Mouse (Mus musculus) intestine, embryonic 15.5 days (tissue): Measurements from ENCODE around the gene Zfyve28. TPM values are rescaled to one million over a fixed set of nuclear protein-coding genes. Genes with fewer than 3 reads are reported as not detected.
A peak's percentile ranks its signal among the peaks of the same experiment; 100 is the strongest.

Experiments used
- ATAC-seq: fragments of 200-750 bp; cut with Nextera tagmentation; 2 replicates; pipeline ENCODE4 v1.8.0; 2017; ENCODE audit warnings: moderate TSS enrichment, moderate library complexity
- H3K27ac ChIP-seq: fragments of 300-500 bp; sonication (generic); 2 replicates; pipeline ENCODE4 v1.5.1; 2015; ENCODE audit warnings: mild to moderate bottlenecking, inconsistent platforms
- H3K27me3 ChIP-seq: fragments of 300-500 bp; sonication (generic); replicated peaks from 2 replicates; pipeline ENCODE4 v1.6.1; 2015; ENCODE audit warnings: inconsistent platforms
- H3K36me3 ChIP-seq: fragments of 300-500 bp; sonication (generic); 2 replicates; pipeline ENCODE4 v1.6.1; 2015; ENCODE audit warnings: inconsistent platforms
- H3K4me1 ChIP-seq: fragments of 300-500 bp; sonication (generic); replicated peaks from 2 replicates; pipeline ENCODE4 v1.6.1; 2015; ENCODE audit warnings: inconsistent platforms
- H3K4me2 ChIP-seq: fragments of 300-500 bp; sonication (generic); replicated peaks from 2 replicates; pipeline ENCODE4 v1.6.1; 2015; ENCODE audit warnings: mild to moderate bottlenecking, inconsistent platforms
- H3K4me3 ChIP-seq: fragments of 300-500 bp; sonication (generic); replicated peaks from 2 replicates; pipeline ENCODE4 v1.5.1; 2015; ENCODE audit warnings: inconsistent platforms
- H3K9ac ChIP-seq: fragments of 300-500 bp; sonication (generic); 2 replicates; pipeline ENCODE4 v1.6.1; 2015; ENCODE audit warnings: inconsistent platforms
- H3K9me3 ChIP-seq: fragments of 300-500 bp; sonication (generic); 2 replicates; pipeline ENCODE4 v1.6.1; 2016; ENCODE audit warnings: inconsistent platforms
- WGBS: fragments of 180-500 bp; shearing (Covaris S2); methylation state at CpG from one replicate; pipeline ENCODE4 v1.1.7; 2015; 5-methylcytosine and 5-hydroxymethylcytosine counted together
- polyA plus RNA-seq: library from polyadenylated mRNA; unstranded; fragments of >200 nt; fragmentation: Nextera tagmentation; extraction: Ambion mirVana; gene quantifications from 2 replicates; pipeline ENCODE4 v1.2.1, GENCODE M21; 2015

The Zfyve28 gene
- polyA plus RNA-seq, 1 experiment from 2014 or later, result 0.65 TPM

- Histone ChIP-seq H3K9ac (no peak overlapping the region), H3K4me3 (no peak overlapping the region), H3K4me1 (no peaks in the 10 kb centered on the region), H3K36me3 (no peaks in the 10 kb centered on the region), H3K9me3 (no peaks in the 10 kb centered on the region), H3K4me2 (no peak overlapping the region), H3K27ac (no peak overlapping the region), H3K27me3 (no peaks in the 10 kb centered on the region)
- 91% methylated on average over 12 of the region's 12 CpGs for WGBS
- ATAC-seq, result no peak
Measured at GRCm38 (mm10) chr5:34195786-34196185, 92.5 kb downstream of the Zfyve28 start.

- Histone ChIP-seq H3K27ac (no peak overlapping the region), H3K27me3 (no peaks in the 10 kb centered on the region), H3K4me2 (no peak overlapping the region), H3K9ac (no peak overlapping the region), H3K4me3 (no peak overlapping the region), H3K9me3 (no peaks in the 10 kb centered on the region), H3K36me3 (no peaks in the 10 kb centered on the region), H3K4me1 (no peaks in the 10 kb centered on the region)
- WGBS, result 79% methylated on average over 6 of the region's 6 CpGs
- ATAC-seq, result no peak
Measured at GRCm38 (mm10) chr5:34194975-34195662, 93.1 kb downstream of the Zfyve28 start.

- Histone ChIP-seq H3K9ac (no peak overlapping the region), H3K27me3 (no peaks in the 10 kb centered on the region), H3K36me3 (no peaks in the 10 kb centered on the region), H3K4me3 (no peak overlapping the region), H3K4me1 (no peaks in the 10 kb centered on the region), H3K27ac (no peak overlapping the region), H3K9me3 (no peaks in the 10 kb centered on the region), H3K4me2 (no peak overlapping the region)
- no peak for ATAC-seq
- 43% methylated on average over 1 of the region's 1 CpGs for whole genome bisulfite sequencing
Measured at GRCm38 (mm10) chr5:34194426-34194825, 93.8 kb downstream of the Zfyve28 start.

DNA sequence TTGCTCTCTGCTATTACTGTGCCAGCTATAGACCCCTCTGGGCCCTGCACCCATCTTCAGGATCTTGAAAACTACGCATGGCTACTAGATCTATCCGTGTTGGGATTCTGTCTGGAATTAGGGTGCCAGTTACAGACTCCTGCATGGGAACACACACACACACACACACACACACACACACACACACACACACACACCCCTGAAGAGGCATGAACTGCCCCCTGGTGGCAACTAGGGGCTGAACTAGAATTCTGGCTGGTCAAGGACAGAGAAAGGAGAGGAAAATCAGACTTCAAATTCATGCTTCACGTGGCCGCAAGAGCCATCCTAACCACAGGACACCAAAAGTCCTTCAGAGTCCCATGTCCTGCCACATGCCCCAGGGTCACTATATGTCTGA lies 96.4 kb downstream of the Zfyve28 start:
- Histone ChIP-seq H3K4me2 (no peak overlapping the region), H3K27ac (no peak overlapping the region), H3K9ac (no peak overlapping the region), H3K27me3 (no peaks in the 10 kb centered on the region), H3K4me3 (no peak overlapping the region), H3K36me3 (no peaks in the 10 kb centered on the region), H3K4me1 (peaks cover 4% of the 10 kb centered on the region; the same call in 1 of the 2 replicates), H3K9me3 (no peaks in the 10 kb centered on the region)
- 69% methylated on average over 4 of the region's 4 CpGs for WGBS
- no peak for ATAC-seq

- Histone ChIP-seq H3K9me3 (no peaks in the 10 kb centered on the region), H3K9ac (no peak overlapping the region), H3K27me3 (no peaks in the 10 kb centered on the region), H3K36me3 (no peaks in the 10 kb centered on the region), H3K27ac (no peak overlapping the region), H3K4me1 (peaks cover 9% of the 10 kb centered on the region; the same call in 1 of the 2 replicates), H3K4me3 (no peak overlapping the region), H3K4me2 (no peak overlapping the region)
- ATAC-seq, result no peak
- 54% methylated on average over 4 of the region's 4 CpGs for WGBS
Measured at GRCm38 (mm10) chr5:34191021-34191420, 97.2 kb downstream of the Zfyve28 start.

DNA sequence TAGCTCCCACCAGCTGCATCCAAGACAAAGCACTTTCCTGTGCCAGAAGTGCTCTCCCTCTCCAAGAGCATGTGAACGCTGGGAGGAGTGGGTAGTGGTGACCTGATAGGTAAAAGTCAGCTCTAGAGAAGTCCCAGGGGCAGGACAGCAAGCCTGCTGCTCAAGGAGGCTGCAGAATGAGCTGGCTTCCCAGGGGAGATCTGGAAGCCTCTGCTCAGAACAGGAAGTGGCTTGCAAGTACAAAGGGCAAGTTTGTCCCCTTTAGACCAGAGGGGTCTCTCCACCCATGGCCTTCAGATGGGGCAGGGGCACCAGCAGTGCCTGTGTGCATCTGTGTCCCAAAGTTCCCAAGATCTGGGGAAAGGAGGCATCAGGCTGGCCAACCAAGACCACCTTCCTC lies 98.7 kb downstream of the Zfyve28 start:
- H3K36me3 ChIP-seq, result no peaks in the 10 kb centered on the region
- 77% methylated on average over 1 of the region's 1 CpGs for WGBS
- no peaks in the 10 kb centered on the region for H3K27me3 ChIP-seq
- no peak overlapping the region for H3K9ac ChIP-seq
- no peak overlapping the region for H3K4me2 ChIP-seq
- H3K4me3 ChIP-seq, result no peak overlapping the region
- H3K27ac ChIP-seq, result no peak overlapping the region
- no peaks in the 10 kb centered on the region for H3K9me3 ChIP-seq
- ATAC-seq, result no peak
- H3K4me1 ChIP-seq, result peaks cover 18% of the 10 kb centered on the region

- Histone ChIP-seq H3K9ac (no peak overlapping the region), H3K27me3 (no peaks in the 10 kb centered on the region), H3K27ac (no peak overlapping the region), H3K4me3 (0 out of 2 replicates have a peak overlapping the region, but pooled peaks have one; percentile 96), H3K4me1 (peaks cover 18% of the 10 kb centered on the region), H3K4me2 (peak overlapping the region; percentile 84; the same call in 1 of the 2 replicates), H3K36me3 (no peaks in the 10 kb centered on the region), H3K9me3 (no peaks in the 10 kb centered on the region)
- WGBS, result 65% methylated on average over 2 of the region's 2 CpGs
- ATAC-seq, result no peak
Measured at GRCm38 (mm10) chr5:34188856-34189255, 99.4 kb downstream of the Zfyve28 start.

DNA sequence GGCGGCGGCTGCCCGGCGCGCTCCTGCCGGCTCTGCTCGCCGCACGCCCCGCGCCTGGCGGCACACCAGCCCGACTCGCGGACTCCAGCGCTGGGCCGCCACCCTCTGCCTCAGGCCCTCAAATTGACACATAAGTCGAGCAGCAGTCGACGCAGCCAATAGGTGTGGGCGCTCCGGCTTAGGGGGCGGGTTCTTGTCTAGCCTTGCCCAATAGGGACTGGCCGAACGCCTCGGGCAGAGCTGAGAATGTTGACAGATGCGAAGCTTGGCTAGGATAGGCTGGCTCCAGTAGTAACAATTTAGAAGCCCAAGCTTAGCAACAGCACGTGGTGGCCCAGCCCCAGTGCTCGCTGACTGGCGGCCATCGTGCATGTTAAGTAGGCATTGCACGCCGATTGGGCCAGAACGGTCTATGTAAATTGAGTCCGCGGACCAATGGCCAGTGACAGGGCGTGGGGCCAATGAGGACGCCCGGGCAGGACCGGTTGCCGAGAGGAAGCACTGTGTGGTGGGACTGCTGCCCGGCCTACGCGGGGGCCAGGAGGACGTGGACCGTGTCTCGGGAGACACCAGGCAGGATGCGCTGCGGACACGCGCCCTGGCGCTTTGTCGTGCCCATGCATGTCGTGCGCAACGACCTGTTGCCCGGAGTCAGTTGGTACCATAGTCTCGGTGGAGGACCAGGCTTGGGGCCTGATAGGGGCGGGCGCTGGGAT lies 100.5 kb downstream of the Zfyve28 start, which contains the start of gene Mxd4:
Gene Mxd4, minus strand, starts transcription at position 120 of the 716 bp plus-strand sequence.
- Histone ChIP-seq H3K27ac (peak within 1 kb of the TSS; percentile 94), H3K9ac (peak within 1 kb of the TSS; percentile 77), H3K4me1 (peaks cover 23% of the 10 kb centered on the region), H3K4me2 (peak within 1 kb of the TSS; percentile 84), H3K27me3 (no peaks in the 10 kb centered on the region), H3K4me3 (peak within 1 kb of the TSS; percentile 96), H3K36me3 (peaks cover 4% of the 10 kb centered on the region; the same call in 1 of the 2 replicates), H3K9me3 (no peaks in the 10 kb centered on the region)
- WGBS, result under 1% methylated on average over 60 of the region's 60 CpGs
- peak; percentile 98 for ATAC-seq

- Histone ChIP-seq H3K9ac (peak overlapping the region; percentile 77), H3K4me2 (peak overlapping the region; percentile 84), H3K4me1 (peaks cover 23% of the 10 kb centered on the region), H3K27me3 (no peaks in the 10 kb centered on the region), H3K36me3 (peaks cover 6% of the 10 kb centered on the region; the same call in 1 of the 2 replicates), H3K27ac (peak overlapping the region; percentile 94), H3K9me3 (no peaks in the 10 kb centered on the region), H3K4me3 (peak overlapping the region; percentile 96)
- peak; percentile 19 for ATAC-seq
- WGBS, result under 1% methylated on average over 46 of the region's 46 CpGs
Measured at GRCm38 (mm10) chr5:34186961-34187391, 101.3 kb downstream of the Zfyve28 start.

DNA sequence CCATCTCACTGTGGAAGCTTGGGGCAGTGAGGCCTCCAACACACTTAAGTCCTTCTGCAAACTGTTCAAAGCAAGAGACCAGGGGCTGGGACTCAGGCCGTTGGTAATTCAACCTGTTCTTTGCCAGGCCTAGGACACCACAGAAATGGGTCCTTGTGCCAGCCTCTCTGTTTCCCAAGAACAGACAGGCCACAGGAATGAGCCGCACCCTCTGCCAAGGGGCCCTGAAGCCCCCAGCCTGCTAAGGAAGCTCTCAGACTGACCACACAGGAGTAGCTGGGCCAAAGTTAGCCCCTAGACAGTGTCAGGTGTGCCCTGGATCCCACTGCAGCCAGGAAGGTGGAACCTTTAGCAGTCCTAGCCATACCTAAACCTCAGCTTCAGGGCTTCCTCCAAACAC lies 101.9 kb downstream of the Zfyve28 start:
- H3K9me3 ChIP-seq, result no peaks in the 10 kb centered on the region
- H3K4me2 ChIP-seq, result peak overlapping the region; percentile 84
- WGBS, result 60% methylated on average over 2 of the region's 2 CpGs
- no peaks in the 10 kb centered on the region for H3K27me3 ChIP-seq
- peak overlapping the region; percentile 96 for H3K4me3 ChIP-seq
- ATAC-seq, result no peak
- peaks cover 27% of the 10 kb centered on the region for H3K4me1 ChIP-seq
- peak overlapping the region; percentile 77 for H3K9ac ChIP-seq
- peak overlapping the region; percentile 94; the same call in 1 of the 2 replicates for H3K27ac ChIP-seq
- peaks cover 7% of the 10 kb centered on the region; the same call in 1 of the 2 replicates for H3K36me3 ChIP-seq

DNA sequence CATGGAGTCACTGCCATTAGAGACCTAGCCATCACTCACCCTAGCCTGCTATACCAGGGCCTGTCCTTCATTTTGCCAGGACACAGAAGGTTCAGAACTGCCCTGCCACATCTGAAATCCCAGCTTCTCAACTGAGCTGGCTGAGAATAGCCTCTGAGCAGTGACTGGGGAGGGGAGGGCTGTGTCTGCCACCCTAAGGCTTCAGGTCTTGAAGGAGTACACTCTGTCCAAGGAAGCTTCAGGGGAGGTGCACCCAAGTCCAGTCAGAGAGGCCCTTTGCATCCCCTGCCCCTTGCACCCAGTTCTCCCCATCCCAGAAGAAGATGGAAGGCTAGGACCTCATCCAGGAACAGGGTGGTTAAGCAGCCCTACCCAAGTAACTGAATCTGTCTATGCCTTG lies 102.5 kb downstream of the Zfyve28 start:
- Histone ChIP-seq H3K4me1 (peaks cover 27% of the 10 kb centered on the region), H3K9me3 (no peaks in the 10 kb centered on the region), H3K9ac (peak overlapping the region; percentile 77; the same call in 1 of the 2 replicates), H3K27me3 (no peaks in the 10 kb centered on the region), H3K4me3 (peak overlapping the region; percentile 96), H3K36me3 (peaks cover 7% of the 10 kb centered on the region; the same call in 1 of the 2 replicates), H3K27ac (no peak overlapping the region), H3K4me2 (peak overlapping the region; percentile 84)
- no peak for ATAC-seq

DNA sequence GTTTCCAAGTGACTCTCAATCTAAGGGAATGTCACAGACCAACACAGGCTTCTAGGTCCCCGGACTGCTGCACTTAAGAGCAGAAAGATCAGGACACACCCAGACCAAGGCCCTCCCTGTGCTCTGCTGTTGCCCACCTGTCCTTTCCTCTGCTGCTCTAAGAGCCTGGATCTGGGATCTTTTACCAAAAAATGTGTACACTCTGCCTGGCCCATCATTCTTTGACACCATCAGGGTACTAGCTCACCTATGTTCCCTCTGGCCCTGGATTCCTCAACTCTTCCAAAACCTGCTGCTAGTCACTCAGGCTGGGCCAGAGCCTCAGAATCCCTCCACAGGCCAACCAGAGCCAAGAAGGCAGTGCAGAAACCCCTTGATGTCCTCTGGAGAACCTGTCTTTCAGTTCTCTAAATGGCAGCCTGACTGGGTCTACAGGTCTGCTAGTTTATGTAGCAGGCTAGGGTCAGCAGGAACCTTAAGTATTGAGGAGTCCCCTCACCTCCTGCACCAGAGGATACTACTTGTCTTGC lies 103.1 kb downstream of the Zfyve28 start:
- Histone ChIP-seq H3K36me3 (peaks cover 10% of the 10 kb centered on the region), H3K9ac (no peak overlapping the region), H3K27ac (no peak overlapping the region), H3K27me3 (no peaks in the 10 kb centered on the region), H3K9me3 (no peaks in the 10 kb centered on the region), H3K4me1 (peaks cover 27% of the 10 kb centered on the region), H3K4me2 (0 out of 2 replicates have a peak overlapping the region, but pooled peaks have one; percentile 84), H3K4me3 (no peak overlapping the region)
- WGBS, result 72% methylated on average over 1 of the region's 1 CpGs
- no peak for ATAC-seq
